Mouse (Mus musculus): ENCODE results near the gene Psen1. TPM values are rescaled to one million over a fixed set of nuclear protein-coding genes. Genes with fewer than 3 reads are reported as not detected.

Psen1 gene
- polyA plus RNA-seq, 1 experiment from 2014 or later: 39.7 TPM

- H3K4me1 ChIP-seq (ENCODE audit: insufficient read depth, low read depth, low read length): peaks cover 6% of the 10 kb centered on the region; the same call in 1 of the 2 replicates
- ATAC-seq (no peak), DNase-seq (ENCODE audit: low spot score) (no peak)
- no peaks in the 10 kb centered on the region for H3K27me3 ChIP-seq (replicated peaks; ENCODE audit: insufficient read depth, low read length)
- WGBS: 74% methylated on average over 10 of the region's 10 CpGs
- no peak overlapping the region for H3K4me3 ChIP-seq (ENCODE audit: low read depth, low read length)
- no peak for TF ChIP-seq EP300 (IDR thresholded peaks at IDR 0.05)
- no peak for TF ChIP-seq CTCF (IDR thresholded peaks at IDR 0.05)
- H3K9ac ChIP-seq (replicated peaks; ENCODE audit: low read depth): no peak overlapping the region
- H3K9me3 ChIP-seq (ENCODE audit: low read length): no peaks in the 10 kb centered on the region
- H3K36me3 ChIP-seq (ENCODE audit: insufficient read depth, low read length): no peaks in the 10 kb centered on the region
- H3K4me2 ChIP-seq (replicated peaks; ENCODE audit: low read depth, low read length): no peak overlapping the region
- no peak overlapping the region for H3K27ac ChIP-seq (ENCODE audit: low read length)
Observed at GRCm38 (mm10) chr12:83764519-83764918, 76.6 kb downstream of the Psen1 start.

DNA sequence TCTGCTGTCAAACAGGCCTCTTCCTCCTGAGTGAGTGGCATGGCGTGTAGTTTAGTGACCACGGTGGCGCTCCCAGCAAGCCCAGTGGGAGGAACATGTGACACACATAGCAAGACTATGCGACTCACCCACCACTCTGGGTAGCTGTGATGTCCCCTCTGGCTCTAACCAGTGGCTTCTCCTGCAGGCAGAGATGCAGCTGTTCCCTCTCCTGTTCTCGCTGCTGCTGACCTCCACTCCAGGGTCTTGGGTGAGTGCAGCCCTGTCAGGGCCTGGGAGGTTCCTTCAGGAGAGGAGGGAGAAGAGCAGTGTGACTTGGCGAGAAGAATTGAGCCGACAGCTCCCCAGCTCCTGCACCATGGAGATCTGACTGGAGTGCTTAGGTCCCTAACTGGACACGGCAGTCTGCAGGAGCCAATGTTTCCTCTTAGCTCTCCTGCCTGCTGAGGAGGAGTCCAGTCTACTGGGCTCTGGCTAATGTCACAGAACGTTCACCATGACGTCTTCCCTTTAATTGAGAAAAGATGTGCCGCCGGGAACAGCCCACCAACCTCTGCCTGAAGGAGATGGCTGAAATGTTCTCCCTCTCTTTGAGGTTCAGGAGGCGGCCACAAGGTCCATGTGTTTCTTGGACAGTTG, 78.1 kb downstream of the Psen1 start:
- H3K27ac ChIP-seq (ENCODE audit: low read length): no peak overlapping the region
- TF ChIP-seq CTCF (IDR thresholded peaks at IDR 0.05) (no peak), EP300 (IDR thresholded peaks at IDR 0.05) (no peak)
- H3K27me3 ChIP-seq (replicated peaks; ENCODE audit: insufficient read depth, low read length): no peaks in the 10 kb centered on the region
- H3K4me3 ChIP-seq (ENCODE audit: low read depth, low read length): no peak overlapping the region
- H3K9me3 ChIP-seq (ENCODE audit: low read length): no peaks in the 10 kb centered on the region
- 76% methylated on average over 13 of the region's 13 CpGs for WGBS
- no peak overlapping the region for H3K4me2 ChIP-seq (replicated peaks; ENCODE audit: low read depth, low read length)
- DNase-seq (ENCODE audit: low spot score): no peak
- H3K36me3 ChIP-seq (ENCODE audit: insufficient read depth, low read length): no peaks in the 10 kb centered on the region
- H3K9ac ChIP-seq (replicated peaks; ENCODE audit: low read depth): no peak overlapping the region
- peaks cover 6% of the 10 kb centered on the region; the same call in 1 of the 2 replicates for H3K4me1 ChIP-seq (ENCODE audit: insufficient read depth, low read depth, low read length)
- ATAC-seq: no peak

DNA sequence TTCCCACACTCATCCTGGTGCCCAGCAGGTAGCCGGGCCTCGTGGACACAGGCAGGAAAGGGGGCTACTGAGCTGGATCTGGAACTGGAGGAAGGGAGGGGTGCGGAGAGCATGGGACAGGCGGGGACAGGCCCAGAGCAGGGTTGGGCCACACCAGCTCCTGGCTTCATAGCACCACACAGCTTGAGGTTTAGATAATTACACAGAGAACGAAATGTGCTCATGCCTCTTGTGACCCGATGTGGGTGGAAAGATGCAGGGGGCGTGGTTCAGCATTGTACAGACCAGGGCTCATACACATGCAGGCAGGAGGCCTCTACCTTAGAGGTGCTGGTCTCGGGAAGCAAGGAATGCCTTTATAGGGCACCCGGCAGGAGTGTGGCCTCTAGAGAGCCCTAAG, 79.9 kb downstream of the Psen1 start:
- no peak overlapping the region for H3K27ac ChIP-seq (ENCODE audit: low read length)
- no peaks in the 10 kb centered on the region for H3K36me3 ChIP-seq (ENCODE audit: insufficient read depth, low read length)
- no peak for DNase-seq (ENCODE audit: low spot score)
- ATAC-seq: 0 out of 2 replicates have a peak, but pooled peaks have one; percentile 4
- no peak overlapping the region for H3K4me2 ChIP-seq (replicated peaks; ENCODE audit: low read depth, low read length)
- no peak overlapping the region for H3K9ac ChIP-seq (replicated peaks; ENCODE audit: low read depth)
- TF ChIP-seq EP300 (IDR thresholded peaks at IDR 0.05): no peak
- TF ChIP-seq CTCF (IDR thresholded peaks at IDR 0.05): no peak
- no peaks in the 10 kb centered on the region for H3K27me3 ChIP-seq (replicated peaks; ENCODE audit: insufficient read depth, low read length)
- WGBS: 71% methylated on average over 9 of the region's 9 CpGs
- H3K4me3 ChIP-seq (ENCODE audit: low read depth, low read length): no peak overlapping the region
- H3K9me3 ChIP-seq (ENCODE audit: low read length): no peaks in the 10 kb centered on the region
- peaks cover 6% of the 10 kb centered on the region; the same call in 1 of the 2 replicates for H3K4me1 ChIP-seq (ENCODE audit: insufficient read depth, low read depth, low read length)

DNA sequence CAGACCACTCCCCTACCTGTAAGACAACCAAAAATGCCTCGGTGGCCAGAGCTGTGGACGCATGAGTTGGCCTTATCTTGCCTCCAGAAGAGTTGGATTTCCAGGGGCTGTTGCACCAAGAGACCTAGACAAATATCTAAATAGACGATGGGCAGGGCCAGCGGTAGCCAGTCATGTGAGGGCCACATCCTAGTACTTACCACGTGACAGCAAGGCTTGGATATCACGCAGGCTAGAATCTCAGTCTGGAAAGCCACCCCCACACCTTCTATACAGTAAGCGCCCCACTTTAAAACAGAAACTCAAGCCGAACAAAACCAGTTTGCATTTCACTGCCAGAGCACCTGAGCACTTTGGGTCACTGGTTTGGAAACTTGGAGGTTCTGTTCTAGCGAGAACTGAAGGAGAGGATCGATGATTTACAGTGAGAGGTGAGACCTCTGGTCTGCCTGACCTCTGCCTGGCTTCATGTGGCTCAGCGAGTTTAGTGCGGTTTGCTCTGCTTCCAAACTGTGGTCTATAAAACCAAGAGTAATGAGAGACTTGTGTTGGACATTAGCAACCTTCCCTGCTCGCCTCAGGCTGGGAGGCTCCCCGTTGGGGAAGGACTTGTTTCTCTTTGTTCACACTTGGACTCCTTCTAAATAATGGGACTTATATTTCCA, 80.4 kb downstream of the Psen1 start:
- Histone ChIP-seq H3K27me3 (replicated peaks; ENCODE audit: insufficient read depth, low read length) (no peaks in the 10 kb centered on the region), H3K27ac (ENCODE audit: low read length) (no peak overlapping the region), H3K9ac (replicated peaks; ENCODE audit: low read depth) (no peak overlapping the region), H3K4me3 (ENCODE audit: low read depth, low read length) (no peak overlapping the region), H3K4me1 (ENCODE audit: insufficient read depth, low read depth, low read length) (peaks cover 3% of the 10 kb centered on the region; the same call in 1 of the 2 replicates), H3K36me3 (ENCODE audit: insufficient read depth, low read length) (no peaks in the 10 kb centered on the region), H3K4me2 (replicated peaks; ENCODE audit: low read depth, low read length) (no peak overlapping the region), H3K9me3 (ENCODE audit: low read length) (no peaks in the 10 kb centered on the region)
- ATAC-seq (no peak), DNase-seq (ENCODE audit: low spot score) (no peak)
- TF ChIP-seq EP300 (IDR thresholded peaks at IDR 0.05): no peak
- no peak for TF ChIP-seq CTCF (IDR thresholded peaks at IDR 0.05)
- WGBS: 59% methylated on average over 14 of the region's 14 CpGs

GRCm38 (mm10) chr12:83770418-83771256, 82.7 kb downstream of the Psen1 start:
- Histone ChIP-seq H3K27ac (ENCODE audit: low read length) (no peak overlapping the region), H3K4me3 (ENCODE audit: low read depth, low read length) (no peak overlapping the region), H3K4me1 (ENCODE audit: insufficient read depth, low read depth, low read length) (no peaks in the 10 kb centered on the region), H3K9me3 (ENCODE audit: low read length) (no peaks in the 10 kb centered on the region), H3K9ac (replicated peaks; ENCODE audit: low read depth) (no peak overlapping the region), H3K36me3 (ENCODE audit: insufficient read depth, low read length) (no peaks in the 10 kb centered on the region), H3K4me2 (replicated peaks; ENCODE audit: low read depth, low read length) (peak overlapping the region; percentile 38; the same call in 1 of the 2 replicates), H3K27me3 (replicated peaks; ENCODE audit: insufficient read depth, low read length) (no peaks in the 10 kb centered on the region)
- 4% methylated on average over 25 of the region's 25 CpGs for WGBS
- ATAC-seq (peak; percentile 68), DNase-seq (ENCODE audit: low spot score) (peak; percentile 82)
- TF ChIP-seq CTCF (IDR thresholded peaks at IDR 0.05) (peak; percentile 83), EP300 (IDR thresholded peaks at IDR 0.05) (no peak)

- Histone ChIP-seq H3K4me1 (ENCODE audit: insufficient read depth, low read depth, low read length) (no peaks in the 10 kb centered on the region), H3K4me3 (ENCODE audit: low read depth, low read length) (no peak overlapping the region), H3K36me3 (ENCODE audit: insufficient read depth, low read length) (no peaks in the 10 kb centered on the region), H3K4me2 (replicated peaks; ENCODE audit: low read depth, low read length) (no peak overlapping the region), H3K27me3 (replicated peaks; ENCODE audit: insufficient read depth, low read length) (no peaks in the 10 kb centered on the region), H3K9ac (replicated peaks; ENCODE audit: low read depth) (no peak overlapping the region), H3K9me3 (ENCODE audit: low read length) (no peaks in the 10 kb centered on the region), H3K27ac (ENCODE audit: low read length) (no peak overlapping the region)
- ATAC-seq (no peak), DNase-seq (ENCODE audit: low spot score) (no peak)
- WGBS: 70% methylated on average over 12 of the region's 12 CpGs
- TF ChIP-seq EP300 (IDR thresholded peaks at IDR 0.05) (no peak), CTCF (IDR thresholded peaks at IDR 0.05) (no peak)
Observed at GRCm38 (mm10) chr12:83775621-83776020, 87.7 kb downstream of the Psen1 start.
